Mouse (Mus musculus) urinary bladder, adult 2 months (tissue): Measurements from ENCODE around the gene Topbp1. TPM values are rescaled to one million over a fixed set of nuclear protein-coding genes. Genes with fewer than 3 reads are reported as not detected.

Experiments
- DNase-seq: peaks from one replicate; pipeline ENCODE4 v3.0.0; 2022; ENCODE audit warnings: low spot score
- polyA plus RNA-seq: library from polyadenylated mRNA; depleted of rRNA; stranded (reverse); fragments of >200 nt; gene quantifications from 2 replicates; pipeline ENCODE4 v1.2.3, GENCODE M21; 2012; rRNA removed

Gene Topbp1
- polyA plus RNA-seq, 1 experiment, result 20.9 TPM

GRCm38 (mm10) chr9:103385600-103385999, 80.6 kb downstream of the Topbp1 start:
- no peak for DNase-seq

- DNase-seq, result no peak
Measured at GRCm38 (mm10) chr9:103386573-103386972, 81.6 kb downstream of the Topbp1 start.

DNA sequence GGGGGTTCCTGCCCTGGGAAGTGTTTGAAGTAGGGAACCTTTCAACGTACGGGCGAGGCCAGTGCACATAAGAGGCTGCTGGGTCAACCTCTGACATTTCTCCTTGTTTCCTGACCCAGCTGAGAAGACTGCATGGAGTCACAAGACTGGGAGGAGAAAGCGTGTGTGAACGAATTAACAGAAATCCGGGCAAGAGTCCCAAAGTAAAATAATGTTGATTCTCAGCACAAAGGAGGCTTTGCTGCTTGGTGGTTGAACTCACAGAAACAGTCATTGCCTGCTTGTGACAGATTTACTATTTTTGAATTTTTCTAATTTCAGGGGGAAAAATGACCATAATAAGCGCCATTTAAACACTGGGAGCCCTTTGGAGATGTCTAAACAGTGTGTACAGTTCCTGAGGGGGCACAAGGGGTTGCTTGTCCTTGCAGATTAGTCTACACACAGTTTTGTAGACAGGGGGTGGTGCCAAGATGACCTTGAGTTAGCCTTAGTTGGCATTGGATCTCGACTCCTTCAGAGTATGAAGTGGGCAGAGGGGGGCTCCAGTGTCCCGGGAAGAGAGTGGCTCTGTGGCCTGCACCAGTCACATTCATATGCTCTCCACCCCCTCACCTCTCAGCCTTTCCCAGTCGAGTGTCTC, 82.1 kb downstream of the Topbp1 start:
- no peak for DNase-seq

GRCm38 (mm10) chr9:103389261-103389660, 84.2 kb downstream of the Topbp1 start:
- DNase-seq, result no peak

DNA sequence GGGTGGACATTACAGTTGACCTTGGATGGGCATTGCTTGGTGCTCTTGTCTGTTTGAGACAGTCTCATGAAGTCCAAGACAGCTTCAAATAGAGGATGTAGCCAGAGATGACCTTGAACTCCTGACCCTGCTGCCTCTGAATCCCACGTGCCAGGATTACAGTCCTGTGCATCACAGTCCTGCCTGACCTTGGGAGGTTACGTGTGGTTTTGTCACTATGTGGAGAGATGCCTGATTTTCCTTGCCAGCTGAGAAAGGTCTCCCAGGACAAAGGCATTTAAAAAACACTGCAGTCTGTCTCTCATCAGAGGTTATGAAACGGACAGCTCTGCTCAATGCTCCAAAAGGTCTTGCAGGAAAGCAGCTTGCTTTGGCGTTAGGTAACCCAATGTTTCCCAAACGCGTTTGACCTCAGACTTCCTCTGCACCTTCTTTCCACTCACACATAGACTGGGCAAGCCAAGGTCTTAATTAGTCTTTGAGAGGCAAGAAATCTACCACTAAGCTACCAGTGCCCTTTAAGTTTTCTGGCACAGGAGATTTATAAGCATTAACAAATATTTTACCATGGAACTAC, 86.9 kb downstream of the Topbp1 start:
- no peak for DNase-seq

- DNase-seq, result no peak
Measured at GRCm38 (mm10) chr9:103393256-103393655, 88.2 kb downstream of the Topbp1 start.

DNA sequence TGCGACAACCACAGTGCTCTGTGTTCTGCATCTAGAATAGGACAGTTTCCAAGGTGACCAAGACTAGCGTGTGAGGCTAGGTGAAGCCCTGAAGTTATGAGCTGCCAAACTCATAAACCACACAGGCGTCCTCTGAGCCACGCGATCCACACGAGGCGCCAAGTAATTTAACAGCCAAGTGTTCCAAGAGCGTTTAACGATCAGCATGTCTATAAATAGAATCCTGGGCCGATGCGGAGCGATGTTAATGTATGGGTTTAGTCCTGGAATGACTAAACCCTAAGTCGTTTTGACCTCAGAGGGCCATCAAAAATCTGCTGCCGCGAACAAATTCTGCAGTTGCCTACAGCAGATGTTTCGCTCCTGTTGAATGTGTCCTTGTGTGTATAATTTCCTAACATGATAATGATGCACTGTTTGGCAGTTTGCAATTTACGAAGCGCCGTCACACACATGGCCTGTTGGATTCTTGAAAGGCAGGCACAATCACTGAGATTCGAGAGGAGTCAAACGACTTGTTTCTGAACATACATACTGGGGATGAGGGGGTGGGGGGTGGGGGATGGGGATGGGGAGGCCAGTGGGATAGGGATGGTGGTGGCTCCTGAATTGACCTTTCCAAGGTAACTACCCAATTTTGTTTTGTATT, 93.6 kb downstream of the Topbp1 start:
- no peak for DNase-seq

Other genes with a start within 250 kb of the Topbp1 start
- gene Rab6b, start 193.4 kb upstream of the Topbp1 start, polyA plus RNA-seq, result 4.4 and 6.9 TPM in 2 replicates
- 33.4 and 33.8 TPM in 2 replicates for gene Srprb, start 103.1 kb upstream of the Topbp1 start, polyA plus RNA-seq
- gene Gm20425, start 74.9 kb upstream of the Topbp1 start, polyA plus RNA-seq, result 1.8 TPM in 1 of 2 replicates, not detected in the other
- gene Trf, start 74.8 kb upstream of the Topbp1 start, polyA plus RNA-seq, result 329 and 368 TPM in 2 replicates
- gene 1300017J02Rik, start 133 bp upstream of the Topbp1 start, polyA plus RNA-seq, result 0.80 and 1.3 TPM in 2 replicates
- gene Cdv3, start 60.6 kb downstream of the Topbp1 start, polyA plus RNA-seq, result 45.6 and 54.3 TPM in 2 replicates
- gene Bfsp2, start 175.2 kb downstream of the Topbp1 start, polyA plus RNA-seq, result 0.10 and 0.11 TPM in 2 replicates